In the genomic region with DNA sequence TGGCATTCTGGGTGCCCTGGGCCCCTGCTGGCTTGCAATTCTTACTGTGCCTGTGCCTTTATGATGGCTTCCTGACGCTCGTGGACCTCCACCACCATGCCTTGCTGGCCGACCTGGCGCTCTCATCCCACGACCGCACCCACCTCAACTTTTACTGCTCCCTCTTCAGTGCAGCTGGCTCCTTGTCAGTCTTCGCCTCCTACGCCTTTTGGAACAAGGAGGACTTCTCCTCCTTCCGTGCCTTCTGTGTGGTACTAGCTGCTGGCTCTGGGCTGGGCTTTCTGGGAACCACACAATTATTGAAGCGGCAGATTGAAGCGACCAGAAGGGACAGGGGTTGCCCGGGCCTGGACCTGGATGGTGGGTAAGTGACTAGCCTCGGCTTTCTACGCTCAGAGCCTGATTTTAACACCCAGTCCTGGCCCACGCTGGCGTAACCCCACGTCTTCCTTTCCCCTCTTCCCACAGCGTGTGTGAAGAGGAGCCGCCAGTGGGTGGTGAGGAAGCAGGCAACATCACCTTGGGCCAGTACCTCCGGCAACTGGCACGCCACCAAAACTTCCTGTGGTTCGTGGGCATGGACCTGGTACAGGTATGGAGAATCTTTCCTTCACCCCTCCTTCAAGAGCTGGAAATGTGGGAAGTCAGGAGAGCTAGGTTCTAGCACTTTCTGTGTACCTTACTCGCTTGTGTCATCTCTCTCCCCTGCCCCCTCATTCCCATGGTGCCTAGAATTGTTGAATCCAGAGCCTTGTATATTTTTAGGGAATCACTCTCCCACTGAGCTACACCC, we compare ENCODE assay signal across 22 mouse cellular contexts. TPM values are rescaled to one million over a fixed set of nuclear protein-coding genes. Genes with fewer than 3 reads are reported as not detected.
DNase-seq lines count a peak whose midpoint lies in the region; ATAC-seq and TF ChIP-seq lines count a peak whose summit lies in the region.
"Had no signal": no experiment of that assay in that cellular context is flagged by ENCODE, and none has a peak within 500 bp of the region (broad histone marks: within the 10 kb centered on the region; RNA-seq: fewer than 3 reads in every experiment).

No protein-coding gene starts in this region.

- no peaks in the 10 kb centered on the region for H3K4me1 ChIP-seq in midbrain, postnatal 0 days (ENCODE audit: insufficient read depth, low read length)
- H3K4me1 ChIP-seq: embryonic facial prominence, embryonic 15.5 days; neural tube, embryonic 13.5 days had no signal

- no peak overlapping the region for H3K9ac ChIP-seq in midbrain, postnatal 0 days (replicated peaks; ENCODE audit: low read length, poor library complexity, severe bottlenecking)
- H3K9ac ChIP-seq: embryonic facial prominence, embryonic 15.5 days; limb, embryonic 15.5 days; liver, embryonic 15.5 days; neural tube, embryonic 13.5 days had no signal

- H3K79me2 ChIP-seq in myocyte (ENCODE audit: control insufficient read depth, insufficient read depth), result no peaks in the 10 kb centered on the region

- ATAC-seq in midbrain, postnatal 0 days (ENCODE audit: low FRiP score), result no peak
- no peak for ATAC-seq in megakaryocyte progenitor cell, adult 5-6 weeks (replicated peaks; ENCODE audit: poor library complexity)

- H3ac ChIP-seq in myocyte (ENCODE audit: control insufficient read depth, insufficient read length), result no peak overlapping the region

- no peak overlapping the region for H3K27ac ChIP-seq in midbrain, postnatal 0 days (ENCODE audit: low read depth, low read length)
- H3K27ac ChIP-seq: embryonic facial prominence, embryonic 15.5 days; kidney, postnatal 0 days; limb, embryonic 15.5 days; liver, embryonic 15.5 days; macrophage; neural tube, embryonic 13.5 days had no signal

- 90% methylated on average over 23 of the region's 23 CpGs for WGBS in midbrain, postnatal 0 days

- TF ChIP-seq POLR2A in myocyte (IDR thresholded peaks at IDR 0.05; ENCODE audit: insufficient read length, low read depth), result no peak

- TF ChIP-seq CTCF in midbrain, postnatal 0 days (IDR thresholded peaks at IDR 0.05), result no peak

- H3K9me3 ChIP-seq in midbrain, postnatal 0 days (ENCODE audit: low read length), result no peaks in the 10 kb centered on the region
- H3K9me3 ChIP-seq: embryonic facial prominence, embryonic 15.5 days; limb, embryonic 15.5 days; liver, embryonic 15.5 days; neural tube, embryonic 13.5 days had no signal

- DNase-seq in cerebellum, adult 9-10 months, result peak; percentile 21
- DNase-seq in cerebellum, adult 9-11 months, result no peak
- peak; percentile 41 for DNase-seq in layer of hippocampus, adult 9-11 months
- DNase-seq in layer of hippocampus, postnatal 14 days (ENCODE audit: low spot score in 2 of 2), result no peak
- DNase-seq in brain, adult 2 months (ENCODE audit: low read depth, low spot score), result peak; percentile 83
- DNase-seq in midbrain, postnatal 0 days (ENCODE audit: low spot score), result no peak
- DNase-seq: adrenal gland, postnatal 10 days; cerebellum, adult 11 months; cerebellum, postnatal 25 days; heart, postnatal 10 days; kidney, adult 18-20 months; thymus, postnatal 36 days had no signal

- H3K36me3 ChIP-seq in myocyte (ENCODE audit: control insufficient read depth, insufficient read depth), result no peaks in the 10 kb centered on the region
- H3K36me3 ChIP-seq in midbrain, postnatal 0 days (ENCODE audit: insufficient read depth, low read length), result peaks cover 7% of the 10 kb centered on the region; the same call in 1 of the 2 replicates
- H3K36me3 ChIP-seq: embryonic facial prominence, embryonic 15.5 days; limb, embryonic 15.5 days; neural tube, embryonic 13.5 days had no signal

- no peaks in the 10 kb centered on the region for H3K27me3 ChIP-seq in myocyte (ENCODE audit: control insufficient read depth, insufficient read depth, insufficient read length)
- no peaks in the 10 kb centered on the region for H3K27me3 ChIP-seq in midbrain, postnatal 0 days (ENCODE audit: insufficient read depth, low read length)
- H3K27me3 ChIP-seq: embryonic facial prominence, embryonic 15.5 days; limb, embryonic 15.5 days; liver, embryonic 15.5 days; neural tube, embryonic 13.5 days had no signal

- peak overlapping the region; percentile 46 for H3K4me2 ChIP-seq in myocyte (ENCODE audit: low read depth)
- H3K4me2 ChIP-seq in midbrain, postnatal 0 days (ENCODE audit: low read depth, low read length, poor library complexity, severe bottlenecking), result no peak overlapping the region
- H3K4me2 ChIP-seq: embryonic facial prominence, embryonic 15.5 days; heart, embryonic 11.5 days; limb, embryonic 15.5 days; liver, embryonic 15.5 days; midbrain, embryonic 11.5 days; neural tube, embryonic 13.5 days had no signal

- no peak overlapping the region for H3K4me3 ChIP-seq in myocyte
- H3K4me3 ChIP-seq in midbrain, postnatal 0 days (ENCODE audit: low read depth, low read length), result no peak overlapping the region
- H3K4me3 ChIP-seq: embryonic facial prominence, embryonic 15.5 days; limb, embryonic 15.5 days; liver, embryonic 15.5 days; neural tube, embryonic 13.5 days had no signal

TF ChIP-seq in myocyte, 11 proteins besides CTCF, POLR2A, EP300 and RAD21:
- TF ChIP-seq MYOD1 (IDR thresholded peaks at IDR 0.05; ENCODE audit: control insufficient read depth in 1 of 3, insufficient read length in 2 of 3, low read depth in 2 of 3), result peak in 2 of 3 experiments; percentile 78 to 80
- TF ChIP-seq POLR2AphosphoS2 (IDR thresholded peaks at IDR 0.05; ENCODE audit: insufficient read length, low read depth), result no peak
TF ChIP-seq in myocyte: peak in this region for 1.

RNA-seq across cellular contexts. Expression of gene 2310034G01Rik, which starts 17.9 kb away (rescaled TPM):
- 1 to 10 TPM in 1 of 2 experiments, under 1 TPM in 1; 0.94 to 1.2 TPM for total RNA-seq in layer of hippocampus, postnatal 14 days (2021)
- 1.2 TPM for polyA plus RNA-seq in myocyte (2012; fragmentation: generic; extraction: Trizol)
- 2.0 and 3.8 TPM in 2 replicates for total RNA-seq in midbrain, postnatal 0 days (2014; rRNA removed)
- 2.0 and 2.2 TPM in 2 replicates for polyA plus RNA-seq in midbrain, postnatal 0 days (2015; fragmentation: Nextera tagmentation; extraction: Ambion mirVana)
- total RNA-seq in megakaryocyte progenitor cell, adult 5-6 weeks (2015), result 0.61 and 1.5 TPM in 2 replicates
- 0.29 and 1.8 TPM in 2 replicates for total RNA-seq in megakaryocyte progenitor cell, adult 5-6 weeks (2017)

RNA-seq across cellular contexts. Expression of gene Mfsd13a, which starts 27.1 kb away (rescaled TPM):
- total RNA-seq in layer of hippocampus, postnatal 14 days (2021), result 10 to 100 TPM; 31.7 to 32.5 TPM
- polyA plus RNA-seq in myocyte (2012; fragmentation: generic; extraction: Trizol), result 1.9 TPM
- total RNA-seq in midbrain, postnatal 0 days (2014; rRNA removed), result 7.2 and 19.2 TPM in 2 replicates
- 10.6 and 11.4 TPM in 2 replicates for polyA plus RNA-seq in midbrain, postnatal 0 days (2015; fragmentation: Nextera tagmentation; extraction: Ambion mirVana)
- total RNA-seq in megakaryocyte progenitor cell, adult 5-6 weeks (2015), result 65.8 and 66.4 TPM in 2 replicates
- 15.3 and 17.4 TPM in 2 replicates for total RNA-seq in megakaryocyte progenitor cell, adult 5-6 weeks (2017)

RNA-seq across cellular contexts. Expression of gene Actr1a, which starts 27.6 kb away (rescaled TPM):
- total RNA-seq in layer of hippocampus, postnatal 14 days (2021), result 100 to 1,000 TPM; 207 to 220 TPM
- polyA plus RNA-seq in myocyte (2012; fragmentation: generic; extraction: Trizol), result 117 TPM
- 356 and 359 TPM in 2 replicates for total RNA-seq in midbrain, postnatal 0 days (2014; rRNA removed)
- 327 and 343 TPM in 2 replicates for polyA plus RNA-seq in midbrain, postnatal 0 days (2015; fragmentation: Nextera tagmentation; extraction: Ambion mirVana)
- 46.0 and 52.2 TPM in 2 replicates for total RNA-seq in megakaryocyte progenitor cell, adult 5-6 weeks (2015)
- 76.3 and 87.6 TPM in 2 replicates for total RNA-seq in megakaryocyte progenitor cell, adult 5-6 weeks (2017)

RNA-seq across cellular contexts. Expression of gene Sufu, which starts 28.7 kb away (rescaled TPM):
- total RNA-seq in layer of hippocampus, postnatal 14 days (2021), result 10 to 100 TPM; 21.1 to 23.8 TPM
- polyA plus RNA-seq in myocyte (2012; fragmentation: generic; extraction: Trizol), result 16.6 TPM
- 11.5 and 14.4 TPM in 2 replicates for total RNA-seq in midbrain, postnatal 0 days (2014; rRNA removed)
- polyA plus RNA-seq in midbrain, postnatal 0 days (2015; fragmentation: Nextera tagmentation; extraction: Ambion mirVana), result 13.2 and 14.5 TPM in 2 replicates
- 12.9 and 14.9 TPM in 2 replicates for total RNA-seq in megakaryocyte progenitor cell, adult 5-6 weeks (2015)
- total RNA-seq in megakaryocyte progenitor cell, adult 5-6 weeks (2017), result 6.6 and 7.0 TPM in 2 replicates

RNA-seq across cellular contexts. Expression of gene Cuedc2, which starts 29.5 kb away (rescaled TPM):
- total RNA-seq in layer of hippocampus, postnatal 14 days (2021), result 100 to 1,000 TPM; 156 to 162 TPM
- polyA plus RNA-seq in myocyte (2012; fragmentation: generic; extraction: Trizol), result 165 TPM
- total RNA-seq in midbrain, postnatal 0 days (2014; rRNA removed), result 157 and 177 TPM in 2 replicates
- polyA plus RNA-seq in midbrain, postnatal 0 days (2015; fragmentation: Nextera tagmentation; extraction: Ambion mirVana), result 314 and 337 TPM in 2 replicates
- 41.4 and 42.1 TPM in 2 replicates for total RNA-seq in megakaryocyte progenitor cell, adult 5-6 weeks (2015)
- total RNA-seq in megakaryocyte progenitor cell, adult 5-6 weeks (2017), result 148 and 184 TPM in 2 replicates

Comparison
In these comparisons a context has a peak if more than half of its experiments do, and no peak if none do; other contexts are left out.
1. DNase-seq: peak in cerebellum, adult 9-10 months (single experiment), layer of hippocampus, adult 9-11 months (single experiment) and brain, adult 2 months (single experiment); none in cerebellum, adult 9-11 months (single experiment), layer of hippocampus, postnatal 14 days (0 of 2) and midbrain, postnatal 0 days (single experiment).